Mouse (Mus musculus) forelimb bud, embryonic 11.5 days (tissue): ENCODE data around the gene Setd7.

Experiments
- DNase-seq: peaks from one replicate; pipeline ENCODE4 v3.0.0-alpha.2; 2012; ENCODE audit warnings: low read depth, low spot score

Setd7 gene

GRCm38 (mm10) chr3:51517878-51518762, 42.6 kb downstream of the Setd7 start:
- no peak for DNase-seq

- DNase-seq = no peak
Measured at GRCm38 (mm10) chr3:51517467-51517866, 43.2 kb downstream of the Setd7 start.

- no peak for DNase-seq
Measured at GRCm38 (mm10) chr3:51511983-51512382, 48.7 kb downstream of the Setd7 start.

GRCm38 (mm10) chr3:51510903-51511302, 49.8 kb downstream of the Setd7 start:
- DNase-seq = peak; percentile 73

- no peak for DNase-seq
Measured at GRCm38 (mm10) chr3:51505465-51505864, 55.2 kb downstream of the Setd7 start.

- no peak for DNase-seq
Measured at GRCm38 (mm10) chr3:51504385-51504952, 56.2 kb downstream of the Setd7 start.

- no peak for DNase-seq
Measured at GRCm38 (mm10) chr3:51499876-51500275, 60.8 kb downstream of the Setd7 start.

- no peak for DNase-seq
Measured at GRCm38 (mm10) chr3:51498659-51499058, 62.0 kb downstream of the Setd7 start.

- no peak for DNase-seq
Measured at GRCm38 (mm10) chr3:51497978-51498377, 62.7 kb downstream of the Setd7 start.

GRCm38 (mm10) chr3:51495646-51496045, 65.0 kb downstream of the Setd7 start:
- DNase-seq = no peak

GRCm38 (mm10) chr3:51494466-51494865, 66.2 kb downstream of the Setd7 start:
- no peak for DNase-seq

GRCm38 (mm10) chr3:51493272-51493838, 67.3 kb downstream of the Setd7 start:
- no peak for DNase-seq

GRCm38 (mm10) chr3:51490088-51490753, 70.5 kb downstream of the Setd7 start:
- no peak for DNase-seq

GRCm38 (mm10) chr3:51486491-51487195, 74.0 kb downstream of the Setd7 start:
- no peak for DNase-seq

- no peak for DNase-seq
Measured at GRCm38 (mm10) chr3:51485347-51485746, 75.3 kb downstream of the Setd7 start.

GRCm38 (mm10) chr3:51484370-51484769, 76.3 kb downstream of the Setd7 start:
- no peak for DNase-seq

- DNase-seq = peak; percentile 96
Measured at GRCm38 (mm10) chr3:51483741-51484359, 76.8 kb downstream of the Setd7 start, which contains the start of gene Rab33b. Rab33b (plus strand) TSS chr3:51483920.

GRCm38 (mm10) chr3:51482781-51483180, 77.9 kb downstream of the Setd7 start:
- no peak for DNase-seq

- DNase-seq = no peak
Measured at GRCm38 (mm10) chr3:51481881-51482280, 78.8 kb downstream of the Setd7 start.

- peak; percentile 69 for DNase-seq
Measured at GRCm38 (mm10) chr3:51481059-51481458, 79.6 kb downstream of the Setd7 start.

- DNase-seq = no peak
Measured at GRCm38 (mm10) chr3:51479893-51480292, 80.8 kb downstream of the Setd7 start.
